Mouse (Mus musculus) bone marrow macrophage, adult 2 months (primary cell): ENCODE measurements around the gene BC024978.

Experiments used
- CTCF ChIP-seq: IDR thresholded peaks from 2 replicates; pipeline ENCODE4 v1.5.1; 2012; ENCODE audit warnings: low read depth, mild to moderate bottlenecking, low read length, moderate library complexity
- POLR2A ChIP-seq: IDR thresholded peaks from 2 replicates; pipeline ENCODE4 v1.6.1; 2012; ENCODE audit warnings: mild to moderate bottlenecking, low read depth, low read length, borderline replicate concordance

GRCm38 (mm10) chr7:27168371-27168770, 27.2 kb upstream of the BC024978 start:
- no peak for TF ChIP-seq POLR2A
- TF ChIP-seq CTCF, result no peak
